Mouse (Mus musculus) midbrain, postnatal 0 days (tissue): ENCODE results near the gene Phf10. TPM values are rescaled to one million over a fixed set of nuclear protein-coding genes. Genes with fewer than 3 reads are reported as not detected.
A peak's percentile ranks its signal among the peaks of the same experiment; 100 is the strongest.

Experiments used
- ATAC-seq: fragments of 200-750 bp; cut with Nextera tagmentation; 2 replicates; pipeline ENCODE4 v1.8.0; 2017; ENCODE audit warnings: moderate number of reproducible peaks, mild to moderate bottlenecking, moderate TSS enrichment, moderate library complexity; ENCODE audit not compliant: low FRiP score
- DNase-seq: peaks from one replicate; pipeline ENCODE4 v3.0.0-alpha.2; 2015; ENCODE audit warnings: low spot score
- H3K27ac ChIP-seq: fragments of 300-500 bp; sonication (generic); 2 replicates; pipeline ENCODE4 v1.5.1; 2014; ENCODE audit warnings: low read depth, mild to moderate bottlenecking, low read length, mixed read lengths
- H3K27me3 ChIP-seq: fragments of 300-500 bp; sonication (generic); 2 replicates; pipeline ENCODE4 v1.6.1; 2014; ENCODE audit warnings: low read length, control low read depth, mixed read lengths; ENCODE audit not compliant: insufficient read depth
- H3K36me3 ChIP-seq: fragments of 300-500 bp; sonication (generic); 2 replicates; pipeline ENCODE4 v1.6.1; 2014; ENCODE audit warnings: low read length, control low read depth, mixed read lengths; ENCODE audit not compliant: insufficient read depth
- H3K4me1 ChIP-seq: fragments of 300-500 bp; sonication (generic); 2 replicates; pipeline ENCODE4 v1.6.1; 2014; ENCODE audit warnings: mild to moderate bottlenecking, control low read depth, antibody characterized with exemption, low read length, mixed read lengths; ENCODE audit not compliant: insufficient read depth
- H3K4me2 ChIP-seq: fragments of 300-500 bp; sonication (generic); 2 replicates; pipeline ENCODE4 v1.6.1; 2014; ENCODE audit warnings: low read depth, mild to moderate bottlenecking, low read length, mixed read lengths; ENCODE audit not compliant: poor library complexity, severe bottlenecking
- H3K4me3 ChIP-seq: fragments of 300-500 bp; sonication (generic); 2 replicates; pipeline ENCODE4 v1.5.1; 2014; ENCODE audit warnings: low read depth, mild to moderate bottlenecking, low read length, moderate library complexity
- H3K9ac ChIP-seq: fragments of 300-500 bp; sonication (generic); replicated peaks from 2 replicates; pipeline ENCODE4 v1.6.1; 2014; ENCODE audit warnings: mild to moderate bottlenecking, low read length, moderate library complexity, mixed read lengths; ENCODE audit not compliant: poor library complexity, severe bottlenecking
- H3K9me3 ChIP-seq: fragments of 300-500 bp; sonication (generic); 2 replicates; pipeline ENCODE4 v1.6.1; 2016; ENCODE audit warnings: low read length, control low read depth
- CTCF ChIP-seq: IDR thresholded peaks from 2 replicates; pipeline ENCODE4 v1.5.1; 2016; ENCODE audit warnings: antibody characterized with exemption, mild to moderate bottlenecking
- WGBS: fragments of 180-500 bp; shearing (Covaris S2); extraction: QIAGEN DNeasy Blood & Tissue Kit; methylation state at CpG from one replicate; pipeline ENCODE4 v1.1.7; 2014; 5-methylcytosine and 5-hydroxymethylcytosine counted together
- polyA plus RNA-seq: library from polyadenylated mRNA; unstranded; fragments of >200 nt; fragmentation: Nextera tagmentation; extraction: Ambion mirVana; gene quantifications from 2 replicates; pipeline ENCODE4 v1.2.1, GENCODE M21; 2015
- total RNA-seq: library from RNA; depleted of rRNA; stranded (reverse); fragments of >200 nt; gene quantifications from 2 replicates; pipeline ENCODE4 v1.2.3, GENCODE M21; 2014

The Phf10 gene
- total and polyA plus RNA-seq, 2 experiments from 2014 or later: 12.3 to 49.9 TPM

DNA sequence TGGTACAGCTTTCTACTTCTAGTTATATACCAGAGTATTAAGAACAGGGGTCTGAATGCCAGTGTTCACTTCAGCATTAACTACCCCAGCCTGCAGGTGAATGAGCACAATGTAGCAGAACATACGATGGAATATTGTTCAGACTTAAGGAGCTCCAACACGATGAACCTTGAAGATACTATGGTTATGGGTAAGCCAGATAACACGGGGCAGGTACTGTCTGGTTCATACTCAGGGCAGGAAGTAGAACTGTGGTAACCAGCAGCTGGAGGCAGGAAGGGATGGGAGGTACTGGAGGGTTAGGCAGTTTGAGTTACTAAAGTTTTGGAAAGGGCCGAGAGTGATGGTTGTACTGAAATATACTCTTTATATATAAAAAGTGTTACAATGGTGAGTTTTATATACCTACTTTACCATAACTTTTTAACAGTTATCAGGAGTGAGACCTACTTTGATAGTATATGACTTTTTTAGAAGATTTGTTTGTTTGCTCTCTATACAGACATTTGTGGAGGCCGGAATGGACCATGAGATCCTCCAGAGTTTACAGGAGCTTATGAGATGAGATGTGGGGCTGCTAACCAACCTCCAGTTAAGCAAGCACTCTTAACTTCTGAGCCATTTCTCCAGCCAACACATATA lies 2.3 kb downstream of the Phf10 start:
- no peak overlapping the region for H3K4me3 ChIP-seq
- peaks cover 5% of the 10 kb centered on the region; the same call in 1 of the 2 replicates for H3K36me3 ChIP-seq
- peaks cover 3% of the 10 kb centered on the region; the same call in 1 of the 2 replicates for H3K4me1 ChIP-seq
- H3K27me3 ChIP-seq: no peaks in the 10 kb centered on the region
- TF ChIP-seq CTCF: no peak
- WGBS: 96% methylated on average over 5 of the region's 5 CpGs
- H3K4me2 ChIP-seq: no peak overlapping the region
- no peaks in the 10 kb centered on the region for H3K9me3 ChIP-seq
- ATAC-seq (no peak), DNase-seq (no peak)
- H3K9ac ChIP-seq: no peak overlapping the region
- H3K27ac ChIP-seq: no peak overlapping the region

DNA sequence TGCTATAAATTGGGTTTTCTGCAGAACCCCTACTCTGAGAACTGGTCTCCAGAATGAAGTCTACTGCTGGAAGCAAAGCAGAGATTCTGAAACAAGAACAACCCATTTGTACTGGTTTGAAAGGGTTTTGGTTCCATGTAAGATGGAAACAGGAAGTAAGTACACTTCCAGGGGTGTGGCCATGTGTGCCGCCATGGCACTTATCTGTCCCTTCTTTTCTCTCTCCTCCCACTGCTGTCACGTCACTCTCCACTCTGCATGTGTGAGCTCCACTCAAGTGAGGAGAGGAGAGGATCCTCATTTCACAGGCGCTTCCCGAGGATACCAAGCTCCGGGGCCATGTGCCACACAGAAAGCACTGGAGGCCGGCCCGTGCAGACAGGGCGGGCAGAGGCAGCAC lies 7.6 kb downstream of the Phf10 start:
- 93% methylated on average over 8 of the region's 8 CpGs for WGBS
- no peaks in the 10 kb centered on the region for H3K27me3 ChIP-seq
- H3K9me3 ChIP-seq: no peaks in the 10 kb centered on the region
- no peak overlapping the region for H3K9ac ChIP-seq
- H3K27ac ChIP-seq: no peak overlapping the region
- H3K4me3 ChIP-seq: no peak overlapping the region
- no peak for DNase-seq
- H3K36me3 ChIP-seq: peaks cover 31% of the 10 kb centered on the region
- ATAC-seq: no peak
- no peak overlapping the region for H3K4me2 ChIP-seq
- H3K4me1 ChIP-seq: no peaks in the 10 kb centered on the region
- TF ChIP-seq CTCF: no peak

DNA sequence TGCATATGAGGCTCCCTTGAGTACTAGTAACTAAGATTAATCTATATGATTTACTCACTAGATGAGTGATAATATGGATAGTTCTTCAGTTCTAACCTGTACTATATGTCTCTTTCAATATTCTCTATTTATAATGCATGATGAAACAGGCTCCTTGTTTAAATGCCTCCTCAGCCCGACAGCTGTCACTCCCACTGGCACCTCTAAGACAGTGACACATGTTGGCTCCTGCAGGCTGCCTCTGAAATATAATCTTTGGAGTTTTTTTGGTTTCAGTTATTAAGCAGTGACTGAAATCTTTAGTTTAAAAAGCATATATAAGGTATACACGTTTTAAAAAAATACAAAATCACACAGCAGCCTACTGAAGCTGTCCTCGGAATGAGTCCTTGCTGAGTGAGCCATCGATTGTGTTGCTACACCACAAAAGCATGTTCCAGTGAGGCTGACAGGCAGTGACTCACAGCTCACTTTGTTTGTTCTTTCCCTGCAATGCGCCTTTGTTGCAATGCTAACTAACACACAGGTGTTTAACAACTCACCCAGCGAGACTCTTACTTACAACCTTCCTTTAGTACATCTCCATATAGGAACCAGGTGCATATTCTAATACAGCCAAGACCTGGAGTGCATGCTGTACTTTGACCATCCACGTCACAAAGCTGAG lies 11.8 kb downstream of the Phf10 start:
- H3K27ac ChIP-seq: no peak overlapping the region
- H3K36me3 ChIP-seq: peaks cover 40% of the 10 kb centered on the region
- H3K4me1 ChIP-seq: peaks cover 3% of the 10 kb centered on the region; the same call in 1 of the 2 replicates
- no peak for ATAC-seq
- DNase-seq: no peak
- no peak overlapping the region for H3K9ac ChIP-seq
- H3K27me3 ChIP-seq: no peaks in the 10 kb centered on the region
- no peak overlapping the region for H3K4me3 ChIP-seq
- TF ChIP-seq CTCF: no peak
- WGBS: 88% methylated on average over 7 of the region's 7 CpGs
- no peaks in the 10 kb centered on the region for H3K9me3 ChIP-seq
- no peak overlapping the region for H3K4me2 ChIP-seq

DNA sequence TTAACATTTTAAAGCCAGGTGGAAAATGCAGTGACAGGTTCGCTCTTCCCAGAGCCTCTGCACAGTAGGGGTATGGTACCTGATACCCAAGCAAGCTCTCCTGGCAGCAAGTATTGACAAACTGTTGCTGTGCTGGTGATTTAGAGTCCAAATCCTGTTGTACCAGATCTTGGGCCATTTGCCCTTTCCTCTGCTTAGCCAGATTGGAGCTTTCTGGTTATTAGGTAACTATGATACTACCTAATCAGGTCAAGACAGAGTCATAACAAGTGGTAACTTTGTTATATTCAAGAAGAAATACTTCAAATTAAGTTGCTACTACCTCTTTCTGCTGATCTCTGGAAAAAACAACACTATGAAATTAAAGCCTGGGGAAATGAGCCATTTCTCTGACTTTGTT lies 16.5 kb downstream of the Phf10 start:
- TF ChIP-seq CTCF: no peak
- Histone ChIP-seq H3K9ac (no peak overlapping the region), H3K36me3 (peaks cover 14% of the 10 kb centered on the region), H3K27me3 (no peaks in the 10 kb centered on the region), H3K4me1 (peaks cover 10% of the 10 kb centered on the region; the same call in 1 of the 2 replicates), H3K4me3 (no peak overlapping the region), H3K4me2 (no peak overlapping the region), H3K27ac (no peak overlapping the region), H3K9me3 (no peaks in the 10 kb centered on the region)
- WGBS: 91% methylated on average over 1 of the region's 1 CpGs
- ATAC-seq (no peak), DNase-seq (no peak)

DNA sequence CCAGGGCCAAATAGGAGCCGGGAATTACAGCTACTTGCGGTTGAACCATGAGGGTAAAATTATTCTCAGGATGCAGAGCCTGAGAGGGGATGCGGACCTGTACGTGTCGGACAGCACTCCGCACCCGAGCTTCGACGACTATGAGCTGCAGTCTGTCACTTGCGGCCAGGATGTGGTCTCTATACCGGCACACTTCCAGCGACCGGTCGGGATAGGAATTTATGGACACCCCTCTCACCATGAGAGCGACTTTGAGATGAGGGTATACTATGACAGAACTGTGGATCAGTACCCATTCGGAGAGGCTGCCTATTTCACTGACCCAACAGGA lies 17.4 kb downstream of the Phf10 start:
- WGBS: 24% methylated on average over 16 of the region's 16 CpGs

More for the DNA sequence above, 17.4 kb downstream of the Phf10 start:
- Histone ChIP-seq H3K9me3 (no peaks in the 10 kb centered on the region), H3K4me2 (peak overlapping the region; percentile 92), H3K27ac (peak overlapping the region; percentile 78; the same call in 1 of the 2 replicates), H3K27me3 (no peaks in the 10 kb centered on the region), H3K9ac (peak overlapping the region; percentile 90), H3K4me3 (peak overlapping the region; percentile 81), H3K36me3 (peaks cover 9% of the 10 kb centered on the region; the same call in 1 of the 2 replicates), H3K4me1 (peaks cover 10% of the 10 kb centered on the region; the same call in 1 of the 2 replicates)
- ATAC-seq (no peak), DNase-seq (peak; percentile 6)
- no peak for TF ChIP-seq CTCF
